Comparison of ENCODE assay signal across 11 mouse cellular contexts in the genomic region with DNA sequence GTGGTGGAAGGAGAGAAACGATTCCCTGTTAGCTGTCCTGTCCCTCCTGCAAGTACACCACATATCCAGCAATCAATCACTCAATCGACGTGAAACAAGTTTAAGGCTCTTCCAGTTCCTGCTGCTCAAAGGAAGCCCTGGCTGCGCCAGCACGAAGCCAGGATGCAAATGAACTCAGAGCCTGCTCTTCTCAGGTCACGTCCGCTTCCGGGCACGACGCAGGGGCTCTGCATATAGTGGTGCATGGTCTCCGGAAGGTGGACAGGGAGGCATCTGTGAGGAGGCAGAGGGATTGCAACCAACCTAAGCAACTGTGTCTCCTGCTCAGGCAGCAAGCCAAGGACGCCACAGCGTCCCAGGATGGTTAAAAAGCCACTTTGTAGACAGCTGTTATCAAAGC.
DNase-seq lines count a peak whose midpoint lies in the region; ATAC-seq and TF ChIP-seq lines count a peak whose summit lies in the region.
"Had no signal": no experiment of that assay in that cellular context is flagged by ENCODE, and none has a peak within 500 bp of the region (broad histone marks: within the 10 kb centered on the region; RNA-seq: fewer than 3 reads in every experiment).

No protein-coding gene starts in this region.

- H3K4me2 ChIP-seq in heart, embryonic 15.5 days: peak overlapping the region; percentile 48
- H3K4me2 ChIP-seq in forebrain, postnatal 0 days (ENCODE audit: low read depth): peak overlapping the region; percentile 26
- peak overlapping the region; percentile 46 for H3K4me2 ChIP-seq in midbrain, embryonic 11.5 days

- H3K9ac ChIP-seq in heart, embryonic 15.5 days: no peak overlapping the region
- no peak overlapping the region for H3K9ac ChIP-seq in forebrain, postnatal 0 days
- H3K9ac ChIP-seq in midbrain, embryonic 11.5 days (ENCODE audit: low read length): peak overlapping the region; percentile 0; the same call in 1 of the 2 replicates
- H3K9ac ChIP-seq: liver, postnatal 0 days had no signal

- no peak for ATAC-seq in heart, embryonic 15.5 days (replicated peaks; ENCODE audit: insufficient number of reproducible peaks, insufficient read depth, low FRiP score, low read depth)
- ATAC-seq in forebrain, postnatal 0 days: no peak
- 0 out of 2 replicates have a peak, but pooled peaks have one; percentile 61 for ATAC-seq in midbrain, embryonic 11.5 days (ENCODE audit: low FRiP score)
- no peak for ATAC-seq in erythroblast, adult 5-6 weeks (replicated peaks; ENCODE audit: low FRiP score, poor library complexity, severe bottlenecking)
- ATAC-seq: liver, postnatal 0 days had no signal

- peaks cover 95% of the 10 kb centered on the region for H3K27me3 ChIP-seq in heart, embryonic 15.5 days
- H3K27me3 ChIP-seq in forebrain, postnatal 0 days (ENCODE audit: insufficient read depth, low read length): peaks cover 48% of the 10 kb centered on the region
- H3K27me3 ChIP-seq in midbrain, embryonic 11.5 days (ENCODE audit: control insufficient read depth, insufficient read depth, low read length): peaks cover 44% of the 10 kb centered on the region

- no peaks in the 10 kb centered on the region for H3K9me3 ChIP-seq in heart, embryonic 15.5 days (replicated peaks)
- no peaks in the 10 kb centered on the region for H3K9me3 ChIP-seq in forebrain, postnatal 0 days (ENCODE audit: low read length)
- no peaks in the 10 kb centered on the region for H3K9me3 ChIP-seq in midbrain, embryonic 11.5 days (ENCODE audit: control insufficient read depth, low read length)

- no peak for DNase-seq in heart, postnatal 25 days (ENCODE audit: low spot score)
- DNase-seq in T-cell, adult 2 months (ENCODE audit: low spot score): peak; percentile 8
- DNase-seq in forebrain, postnatal 0 days: no peak
- DNase-seq in midbrain, embryonic 11.5 days (ENCODE audit: low spot score, missing footprints): peak; percentile 91
- DNase-seq in c-Kit-positive CD71-positive TER-119-positive erythroid progenitor cells, embryonic 14.5 days (ENCODE audit: low spot score): no peak
- DNase-seq in ovary, postnatal 36 days (ENCODE audit: low spot score): no peak
- DNase-seq: cerebellum, adult 9-11 months; gastrocnemius, postnatal 25 days; liver, postnatal 0 days had no signal

- intact Hi-C loops in heart, postnatal 25 days (cut with DNase I): no loop called here

- peaks cover 13% of the 10 kb centered on the region for H3K4me1 ChIP-seq in heart, embryonic 15.5 days (replicated peaks)
- no peaks in the 10 kb centered on the region for H3K4me1 ChIP-seq in forebrain, postnatal 0 days (ENCODE audit: insufficient read depth)
- H3K4me1 ChIP-seq in midbrain, embryonic 11.5 days (ENCODE audit: control insufficient read depth, insufficient read depth, low read length): peaks cover 17% of the 10 kb centered on the region

- no peaks in the 10 kb centered on the region for H3K36me3 ChIP-seq in heart, embryonic 15.5 days
- no peaks in the 10 kb centered on the region for H3K36me3 ChIP-seq in forebrain, postnatal 0 days (ENCODE audit: insufficient read depth)
- H3K36me3 ChIP-seq in midbrain, embryonic 11.5 days (ENCODE audit: control insufficient read depth, insufficient read depth, low read length): no peaks in the 10 kb centered on the region

- TF ChIP-seq CTCF in forebrain, postnatal 0 days (IDR thresholded peaks at IDR 0.05; ENCODE audit: low read depth): no peak

- WGBS in heart, embryonic 15.5 days: 2% methylated on average over 13 of the region's 13 CpGs
- WGBS in forebrain, postnatal 0 days: 4% methylated on average over 13 of the region's 13 CpGs
- 2% methylated on average over 13 of the region's 13 CpGs for WGBS in midbrain, embryonic 11.5 days

- H3K4me3 ChIP-seq in heart, embryonic 15.5 days: peak overlapping the region; percentile 2
- peak overlapping the region; percentile 14; the same call in 1 of the 2 replicates for H3K4me3 ChIP-seq in forebrain, postnatal 0 days (ENCODE audit: low read depth, low read length)
- H3K4me3 ChIP-seq in midbrain, embryonic 11.5 days (ENCODE audit: low read depth, low read length): peak overlapping the region; percentile 19

- no peak overlapping the region for H3K27ac ChIP-seq in heart, embryonic 15.5 days
- no peak overlapping the region for H3K27ac ChIP-seq in forebrain, postnatal 0 days (ENCODE audit: low read depth, low read length)
- H3K27ac ChIP-seq in midbrain, embryonic 11.5 days (ENCODE audit: low read depth, low read length): no peak overlapping the region

Comparison
In these comparisons a context has a peak if more than half of its experiments do, and no peak if none do; other contexts are left out.
1. DNase-seq: peak in T-cell, adult 2 months (single experiment) and midbrain, embryonic 11.5 days (single experiment); none in heart, postnatal 25 days (single experiment), forebrain, postnatal 0 days (single experiment), c-Kit-positive CD71-positive TER-119-positive erythroid progenitor cells, embryonic 14.5 days (single experiment) and ovary, postnatal 36 days (single experiment).
2. Peak in every context shown above with its lines, with median percentiles within 50 percentile points of each other: H3K4me2 ChIP-seq and H3K4me3 ChIP-seq.